Mouse (Mus musculus): ENCODE data around the gene Vamp3.

DNA sequence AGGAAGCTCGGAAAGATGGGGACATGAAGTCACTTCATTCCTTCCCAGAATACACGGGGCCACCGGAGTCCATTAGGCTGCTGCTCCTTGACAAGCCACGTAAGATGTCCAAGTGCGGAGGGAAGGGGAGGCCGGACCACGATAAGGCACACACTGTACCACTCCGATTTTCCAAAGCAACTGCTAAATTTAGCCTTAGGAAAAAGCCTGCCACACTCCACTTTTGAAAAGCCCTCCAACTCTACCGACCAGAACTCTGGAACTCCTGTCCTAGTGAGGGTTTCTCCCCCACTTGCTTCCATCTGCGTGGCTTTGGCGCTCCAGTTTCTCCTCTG lies 39.3 kb upstream of the Vamp3 start:
- TF ChIP-seq CTCF (IDR thresholded peaks at IDR 0.05 in 2 of 3, conservative IDR thresholded peaks at IDR 0.05 in 1 of 3; ENCODE audit: control insufficient read depth in 1 of 3, insufficient read depth in 1 of 3, low read depth in 2 of 3, low read length in 3 of 3, poor library complexity in 1 of 3, severe bottlenecking in 1 of 3), result no peak
- TF ChIP-seq SMC3 (IDR thresholded peaks at IDR 0.05; ENCODE audit: low read depth, low read length), result no peak
- TF ChIP-seq POLR2A (IDR thresholded peaks at IDR 0.05; ENCODE audit: control insufficient read depth in 1 of 2, insufficient read depth in 1 of 2, low read depth in 1 of 2, low read length in 2 of 2, poor library complexity in 1 of 2), result no peak
- TF ChIP-seq MAX (IDR thresholded peaks at IDR 0.05; ENCODE audit: low read length), result no peak
- TF ChIP-seq EP300 (IDR thresholded peaks at IDR 0.05; ENCODE audit: low read depth in 1 of 2, low read length in 2 of 2), result no peak
- TF ChIP-seq CHD2 (IDR thresholded peaks at IDR 0.05; ENCODE audit: low read length), result no peak
- TF ChIP-seq MAZ (IDR thresholded peaks at IDR 0.05; ENCODE audit: low read depth, low read length), result no peak

All from MEL (cell line).